8 mouse cellular contexts compared by ENCODE assay signal in the genomic region with DNA sequence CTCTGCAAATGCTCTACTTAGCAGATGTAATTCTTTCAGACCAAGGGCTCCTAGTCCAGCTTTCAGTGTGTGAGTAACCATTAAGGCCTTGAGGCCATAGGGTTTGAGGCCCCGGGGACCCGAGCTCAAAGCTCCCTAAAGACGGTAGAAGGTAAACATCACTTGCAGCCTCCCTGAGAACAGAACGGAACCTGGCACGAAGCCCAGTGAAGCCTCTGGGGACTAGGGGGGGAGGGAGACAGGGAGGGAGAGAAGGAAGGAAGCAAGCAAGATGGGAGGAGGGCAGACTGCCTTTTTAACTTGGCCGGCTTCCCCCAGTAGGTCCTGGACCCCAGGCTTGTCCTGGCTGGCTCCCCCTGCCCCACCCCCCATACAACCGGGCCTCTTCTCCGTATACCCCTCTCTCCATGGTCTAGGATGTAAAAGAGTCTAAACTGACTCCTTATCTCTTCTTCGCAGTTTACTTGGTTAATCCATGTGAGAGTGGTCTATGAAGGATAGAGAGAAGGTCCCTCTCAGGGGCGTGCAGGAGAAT. TPM values are rescaled to one million over a fixed set of nuclear protein-coding genes. Genes with fewer than 3 reads are reported as not detected.
DNase-seq lines count a peak whose midpoint lies in the region; ATAC-seq and TF ChIP-seq lines count a peak whose summit lies in the region.

No protein-coding gene starts in this region.

- peak overlapping the region; percentile 79 for H3K9ac ChIP-seq in hindbrain, embryonic 14.5 days

- 6% methylated on average over 10 of the region's 10 CpGs for WGBS in hindbrain, embryonic 14.5 days

- H3K36me3 ChIP-seq in hindbrain, embryonic 14.5 days (replicated peaks; ENCODE audit: control insufficient read depth, insufficient read depth) = 0 out of 2 replicates have a peak, but pooled peaks cover 7% of the 10 kb centered on the region

- H3K4me2 ChIP-seq in hindbrain, embryonic 14.5 days (replicated peaks) = peak overlapping the region; percentile 94

- H3K4me3 ChIP-seq in hindbrain, embryonic 14.5 days (replicated peaks; ENCODE audit: low read length) = peak overlapping the region; percentile 59

- DNase-seq in Patski (ENCODE audit: low read depth, low spot score) = peak; percentile 75
- DNase-seq in cerebellum, adult 8-10 months = peak; percentile 81
- peak; percentile 49 to 63 for DNase-seq in frontal cortex, postnatal 25 days (ENCODE audit: low spot score in 2 of 2)
- peak; percentile 78 for DNase-seq in hindbrain, embryonic 14.5 days (ENCODE audit: low spot score)
- DNase-seq in left cerebral cortex, adult 8-10 months (ENCODE audit: low spot score in 2 of 2) = peak; percentile 58 to 63
- peak; percentile 74 for DNase-seq in right cerebral cortex, postnatal 25 days
- DNase-seq in embryo, embryonic 9.5 days (ENCODE audit: extremely low spot score) = no peak

- no peaks in the 10 kb centered on the region for H3K27me3 ChIP-seq in Patski
- no peaks in the 10 kb centered on the region for H3K27me3 ChIP-seq in hindbrain, embryonic 14.5 days (ENCODE audit: control insufficient read depth, insufficient read depth, low read length)

- peaks cover 12% of the 10 kb centered on the region for H3K4me1 ChIP-seq in hindbrain, embryonic 14.5 days (replicated peaks; ENCODE audit: control insufficient read depth, insufficient read depth, low read length)

- H3K9me3 ChIP-seq in hindbrain, embryonic 14.5 days (ENCODE audit: control insufficient read depth, low read length) = no peaks in the 10 kb centered on the region

- TF ChIP-seq CTCF in Patski (IDR thresholded peaks at IDR 0.05) = no peak

- POLR2A ChIA-PET in Patski (lab: Charles Lee) = interaction anchor here (0.9 to 1.4 kb wide), 2 partner anchors 17 to 55 kb away, joined by 5 to 6 read pairs; no protein-coding TSS in a partner anchor

- CTCF ChIA-PET in Patski (lab: Charles Lee) = interaction anchor here (1.7 kb wide), 1 partner anchor 43 kb away, joined by 5 read pairs; no protein-coding TSS in a partner anchor

- H3K27ac ChIP-seq in hindbrain, embryonic 14.5 days = peak overlapping the region; percentile 72

- peak; percentile 4 for ATAC-seq in Patski
- peak; percentile 51 for ATAC-seq in hindbrain, embryonic 14.5 days (ENCODE audit: low FRiP score)
- peak; percentile 29 for ATAC-seq in megakaryocyte progenitor cell, adult 5-6 weeks (replicated peaks; ENCODE audit: poor library complexity)

- in situ Hi-C loops in Patski (cut with MboI; ENCODE audit: low pct_unique_long_range_greater_than_20kb) = no loop called here

RNA-seq across cellular contexts. Expression of a gene that starts 0.8 kb away (rescaled TPM):
- 109 TPM for polyA plus RNA-seq in Patski (2021)
- polyA plus RNA-seq in hindbrain, embryonic 14.5 days (2014; fragmentation: Nextera tagmentation; extraction: Ambion mirVana) = 17.5 and 19.2 TPM in 2 replicates
- total RNA-seq in left cerebral cortex, adult 8-10 months (2022) = 10 to 100 TPM; 25.2 to 29.7 (median 27.7) TPM
- 17.6 and 18.9 TPM in 2 replicates for total RNA-seq in megakaryocyte progenitor cell, adult 5-6 weeks (2015)
- 32.5 and 44.3 TPM in 2 replicates for total RNA-seq in megakaryocyte progenitor cell, adult 5-6 weeks (2017)

RNA-seq across cellular contexts. Expression of a gene that starts 16.1 kb away (rescaled TPM):
- polyA plus RNA-seq in Patski (2021) = not detected
- polyA plus RNA-seq in hindbrain, embryonic 14.5 days (2014; fragmentation: Nextera tagmentation; extraction: Ambion mirVana) = 0.10 and 0.17 TPM in 2 replicates
- total RNA-seq in left cerebral cortex, adult 8-10 months (2022) = under 1 TPM; 0.46 to 0.82 (median 0.69) TPM
- total RNA-seq in megakaryocyte progenitor cell, adult 5-6 weeks (2015) = not detected in 2 replicates
- not detected in 2 replicates for total RNA-seq in megakaryocyte progenitor cell, adult 5-6 weeks (2017)

RNA-seq across cellular contexts. Expression of a gene that starts 19.0 kb away (rescaled TPM):
- 71.7 TPM for polyA plus RNA-seq in Patski (2021)
- polyA plus RNA-seq in hindbrain, embryonic 14.5 days (2014; fragmentation: Nextera tagmentation; extraction: Ambion mirVana) = 107 and 112 TPM in 2 replicates
- 10 to 100 TPM; 83.5 to 91.6 (median 85.1) TPM for total RNA-seq in left cerebral cortex, adult 8-10 months (2022)
- total RNA-seq in megakaryocyte progenitor cell, adult 5-6 weeks (2015) = 32.6 and 45.9 TPM in 2 replicates
- total RNA-seq in megakaryocyte progenitor cell, adult 5-6 weeks (2017) = 61.1 and 69.1 TPM in 2 replicates

RNA-seq across cellular contexts. Expression of a gene that starts 19.4 kb away (rescaled TPM):
- 4.7 TPM for polyA plus RNA-seq in Patski (2021)
- polyA plus RNA-seq in hindbrain, embryonic 14.5 days (2014; fragmentation: Nextera tagmentation; extraction: Ambion mirVana) = 1.4 TPM in 1 of 2 replicates, not detected in the other
- under 1 TPM in 2 of 4 experiments, not detected in 2; 0.84 to 0.98 TPM for total RNA-seq in left cerebral cortex, adult 8-10 months (2022)
- 1.5 and 4.6 TPM in 2 replicates for total RNA-seq in megakaryocyte progenitor cell, adult 5-6 weeks (2015)
- 3.3 and 8.2 TPM in 2 replicates for total RNA-seq in megakaryocyte progenitor cell, adult 5-6 weeks (2017)

RNA-seq across cellular contexts. Expression of a gene that starts 30.6 kb away (rescaled TPM):
- polyA plus RNA-seq in Patski (2021) = not detected
- polyA plus RNA-seq in hindbrain, embryonic 14.5 days (2014; fragmentation: Nextera tagmentation; extraction: Ambion mirVana) = 3.2 and 4.2 TPM in 2 replicates
- 100 to 1,000 TPM; 151 to 192 (median 180) TPM for total RNA-seq in left cerebral cortex, adult 8-10 months (2022)
- not detected in 2 replicates for total RNA-seq in megakaryocyte progenitor cell, adult 5-6 weeks (2015)
- total RNA-seq in megakaryocyte progenitor cell, adult 5-6 weeks (2017) = not detected in 2 replicates
